20 mouse cellular contexts compared by ENCODE assay signal in the genomic region with DNA sequence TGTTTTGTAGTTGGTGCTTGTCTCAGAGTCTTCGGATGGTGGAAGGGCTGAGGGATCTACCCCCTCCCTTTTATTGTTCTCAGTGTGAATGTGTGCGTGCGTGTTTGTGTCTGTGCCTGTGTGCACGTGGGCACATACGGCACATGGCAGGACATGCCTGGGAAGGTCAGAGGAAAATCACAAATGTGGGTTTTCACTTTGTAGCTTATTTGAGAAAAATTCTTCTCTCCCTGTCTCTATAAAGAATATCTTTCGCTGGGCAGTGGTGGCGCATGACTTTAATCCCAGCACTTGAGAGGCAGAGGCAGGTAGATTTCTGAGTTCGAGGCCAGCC.
DNase-seq lines count a peak whose midpoint lies in the region; ATAC-seq and TF ChIP-seq lines count a peak whose summit lies in the region.
"Had no signal": no experiment of that assay in that cellular context is flagged by ENCODE, and none has a peak within 500 bp of the region (broad histone marks: within the 10 kb centered on the region; RNA-seq: fewer than 3 reads in every experiment).

No protein-coding gene starts in this region.

- 82% methylated on average over 8 of the region's 8 CpGs for WGBS in heart, embryonic 14.5 days
- 47% methylated on average over 7 of the region's 8 CpGs for WGBS in macrophage (ENCODE audit: missing documents)

- no peaks in the 10 kb centered on the region for H3K79me2 ChIP-seq in macrophage (ENCODE audit: inconsistent target)

- DNase-seq in heart, postnatal 10 days, result no peak
- no peak for DNase-seq in G1E (ENCODE audit: low spot score)
- peak; percentile 83 for DNase-seq in induced T-regulatory cell, adult 2 months (ENCODE audit: low read depth)
- DNase-seq in ovary, postnatal 14 days (ENCODE audit: low spot score), result no peak
- DNase-seq in adrenal gland, adult 2 months, result no peak
- DNase-seq: adrenal gland, adult 8-10 months; cerebellum, adult 9-11 months; gastrocnemius, postnatal 14 days; kidney, adult 8-10 months; kidney, postnatal 25 days; right cerebral cortex, postnatal 14 days had no signal

- H3K9me3 ChIP-seq in heart, embryonic 14.5 days (ENCODE audit: control insufficient read depth, low read length), result peaks cover 3% of the 10 kb centered on the region; the same call in 1 of the 2 replicates
- H3K9me3 ChIP-seq in G1E (replicated peaks), result no peaks in the 10 kb centered on the region
- H3K9me3 ChIP-seq: embryonic facial prominence, embryonic 12.5 days; hindbrain, embryonic 13.5 days; limb, embryonic 12.5 days; neural tube, embryonic 13.5 days had no signal

- H3K4me2 ChIP-seq in heart, embryonic 14.5 days (ENCODE audit: low read length), result no peak overlapping the region
- H3K4me2 ChIP-seq: embryonic facial prominence, embryonic 12.5 days; hindbrain, embryonic 13.5 days; limb, embryonic 12.5 days; lung, embryonic 14.5 days; midbrain, embryonic 12.5 days; neural tube, embryonic 13.5 days had no signal

- TF ChIP-seq CTCF in G1E (IDR thresholded peaks at IDR 0.05; ENCODE audit: low read depth, low read length), result no peak

- H3K36me3 ChIP-seq in heart, embryonic 14.5 days (ENCODE audit: control insufficient read depth, insufficient read depth, low read length), result no peaks in the 10 kb centered on the region
- H3K36me3 ChIP-seq in G1E (replicated peaks) (no peaks in the 10 kb centered on the region), macrophage (ENCODE audit: inconsistent target) (no peaks in the 10 kb centered on the region)
- H3K36me3 ChIP-seq: embryonic facial prominence, embryonic 12.5 days; hindbrain, embryonic 13.5 days; limb, embryonic 12.5 days; midbrain, embryonic 12.5 days; neural tube, embryonic 13.5 days had no signal

- 0 out of 2 replicates have a peak, but pooled peaks have one; percentile 14 for ATAC-seq in heart, embryonic 14.5 days (ENCODE audit: insufficient number of reproducible peaks, insufficient read depth, low FRiP score, low read depth)
- ATAC-seq in G1E (ENCODE audit: extremely low read depth, insufficient number of reproducible peaks, low FRiP score, poor library complexity, severe bottlenecking), result no peak
- ATAC-seq: forebrain, embryonic 14.5 days had no signal

- intact Hi-C loops in heart, postnatal 10 days (cut with DNase I), result no loop called here

- H3K4me1 ChIP-seq in heart, embryonic 14.5 days (ENCODE audit: control insufficient read depth in 2 of 2, insufficient read depth in 2 of 2, low read length in 2 of 2), result peaks cover 5 to 10% of the 10 kb centered on the region in 2 experiments; a peak in 3 of 4 replicates
- H3K4me1 ChIP-seq in G1E (ENCODE audit: insufficient read depth, low read depth, low read length), result peaks cover 68% of the 10 kb centered on the region
- H3K4me1 ChIP-seq: embryonic facial prominence, embryonic 12.5 days; hindbrain, embryonic 13.5 days; limb, embryonic 12.5 days; midbrain, embryonic 12.5 days; neural tube, embryonic 13.5 days had no signal

- no peaks in the 10 kb centered on the region for H3K27me3 ChIP-seq in heart, embryonic 14.5 days (ENCODE audit: control insufficient read depth, insufficient read depth, low read length)
- H3K27me3 ChIP-seq in G1E (ENCODE audit: insufficient read depth, low read length), result no peaks in the 10 kb centered on the region
- H3K27me3 ChIP-seq: embryonic facial prominence, embryonic 12.5 days; hindbrain, embryonic 13.5 days; limb, embryonic 12.5 days; midbrain, embryonic 12.5 days; neural tube, embryonic 13.5 days had no signal

- H3K27ac ChIP-seq in heart, embryonic 14.5 days (replicated peaks in 1 of 2; ENCODE audit: control insufficient read depth in 1 of 2, insufficient read depth in 1 of 2, low read depth in 2 of 2, low read length in 2 of 2), result no peak overlapping the region; a peak in 1 of 4 replicates
- H3K27ac ChIP-seq in macrophage, result peak overlapping the region; percentile 53
- H3K27ac ChIP-seq: embryonic facial prominence, embryonic 12.5 days; hindbrain, embryonic 13.5 days; limb, embryonic 12.5 days; midbrain, embryonic 12.5 days; neural tube, embryonic 13.5 days had no signal

- no peak overlapping the region for H3K9ac ChIP-seq in heart, embryonic 14.5 days (ENCODE audit: low read length)
- H3K9ac ChIP-seq: embryonic facial prominence, embryonic 12.5 days; hindbrain, embryonic 13.5 days; limb, embryonic 12.5 days; lung, embryonic 14.5 days; midbrain, embryonic 12.5 days; neural tube, embryonic 13.5 days had no signal

- H3K4me3 ChIP-seq in heart, embryonic 14.5 days (ENCODE audit: control insufficient read depth in 1 of 2, insufficient read depth in 1 of 2, low read depth in 1 of 2, low read length in 2 of 2), result no peak overlapping the region
- peak overlapping the region; percentile 61; the same call in 1 of the 2 replicates for H3K4me3 ChIP-seq in G1E (ENCODE audit: low read depth, low read length)
- H3K4me3 ChIP-seq in macrophage (ENCODE audit: inconsistent target), result no peak overlapping the region
- H3K4me3 ChIP-seq: embryonic facial prominence, embryonic 12.5 days; hindbrain, embryonic 13.5 days; limb, embryonic 12.5 days; midbrain, embryonic 12.5 days; neural tube, embryonic 13.5 days had no signal
